Mouse (Mus musculus) adrenal gland, adult 2 months (tissue): ENCODE results near the gene Bbs2. TPM values are rescaled to one million over a fixed set of nuclear protein-coding genes. Genes with fewer than 3 reads are reported as not detected.
"Not testable (repeated sequence)": the region's sequence is repeated elsewhere in the genome, so short reads cannot be mapped to it uniquely, and the experiment has no call there.

ENCODE experiments used
- DNase-seq: peaks from one replicate; pipeline ENCODE4 v3.0.0; 2021
- long read RNA-seq: library from polyadenylated mRNA; stranded (forward); transcript quantifications from one replicate; pipeline ENCODE4 v2.0.0, GENCODE M21; 2021
- polyA plus RNA-seq: library from polyadenylated mRNA; depleted of rRNA; stranded (reverse); fragments of >200 nt; gene quantifications from 2 replicates; pipeline ENCODE4 v1.2.3, GENCODE M21; 2012; rRNA removed
- total RNA-seq, 2 experiments: library from RNA; stranded (reverse); gene quantifications; 2 replicates each; pipeline ENCODE4 v1.2.3; 2021

Gene Bbs2
- total RNA-seq (10 to 100 TPM; 17.1 to 18.1 TPM), polyA plus RNA-seq (26.5 and 31.0 TPM in 2 replicates)
- long read RNA-seq, transcript Bbs2-201 (17 exons, 3,064 nt): major isoform, 12 of 17 reads
- long read RNA-seq, partial matches to known transcripts: 0 of 17 reads
- long read RNA-seq, other reads (novel, unspliced or antisense): 5 of 17 reads

DNA sequence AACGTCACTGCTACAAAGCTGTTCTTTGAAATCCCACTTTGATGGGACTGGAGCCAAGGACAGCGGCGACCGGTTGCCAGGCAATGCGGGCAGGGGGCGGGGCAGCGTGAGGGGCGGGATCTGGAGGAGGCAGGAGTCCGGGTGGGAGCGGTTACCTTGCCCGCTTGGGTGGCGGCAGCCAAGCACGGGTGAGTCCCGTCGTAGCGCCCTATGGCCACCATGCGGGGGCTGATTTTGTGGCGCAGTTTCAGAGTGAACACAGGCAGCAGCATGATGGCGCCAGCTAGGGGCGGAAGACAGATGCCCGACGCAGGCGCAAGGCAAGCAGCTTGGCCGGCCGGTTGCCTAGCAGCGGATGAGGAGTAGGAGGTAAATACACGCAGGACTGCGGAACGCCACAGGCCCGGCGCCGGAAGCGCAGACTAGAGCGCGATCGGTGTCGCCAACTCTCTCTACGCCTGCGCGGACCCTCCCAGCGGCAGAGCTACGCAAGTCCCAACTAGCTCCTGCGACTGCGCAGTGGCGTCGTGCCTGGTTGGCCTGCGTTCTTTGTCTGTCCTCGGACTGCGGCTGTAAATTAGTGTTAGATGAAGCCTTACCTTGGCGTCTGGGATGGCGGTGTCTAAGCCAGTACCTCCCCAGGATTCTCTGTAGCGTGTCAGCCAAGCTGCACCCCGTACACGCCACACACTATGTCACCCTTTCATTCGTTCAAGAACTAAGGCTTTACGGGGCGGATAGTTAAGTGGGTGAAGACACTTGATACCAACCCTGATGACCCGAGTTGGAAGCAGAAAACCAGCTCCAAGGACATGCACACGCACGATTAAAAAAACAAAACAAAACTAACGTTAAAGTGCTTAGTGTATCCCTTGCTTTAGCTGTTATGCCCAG is at the start of gene Bbs2:
Gene Bbs2 (minus strand): TSS at position 848 of the 894 bp plus-strand sequence.
- peak; percentile 99 for DNase-seq

DNA sequence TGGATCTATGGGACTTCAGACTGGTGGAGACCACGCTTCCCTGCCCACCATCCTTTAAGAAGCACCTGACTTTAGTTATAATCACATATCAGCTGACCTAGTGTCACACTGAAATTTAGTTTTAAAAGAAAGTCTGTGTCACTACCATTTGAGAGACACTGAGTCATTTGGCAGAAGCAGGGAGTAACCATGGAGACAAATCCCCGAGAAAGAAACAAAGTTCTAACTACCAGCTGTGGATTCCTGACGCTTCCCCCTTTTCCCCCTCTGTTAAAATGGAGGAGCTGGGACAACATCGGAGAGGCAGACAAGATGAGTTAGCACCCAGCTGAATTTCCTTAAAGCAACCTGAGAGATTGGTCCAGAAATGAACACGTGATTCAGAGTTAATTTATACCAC is 49.5 kb upstream of the Bbs2 start:
- DNase-seq: no peak

DNA sequence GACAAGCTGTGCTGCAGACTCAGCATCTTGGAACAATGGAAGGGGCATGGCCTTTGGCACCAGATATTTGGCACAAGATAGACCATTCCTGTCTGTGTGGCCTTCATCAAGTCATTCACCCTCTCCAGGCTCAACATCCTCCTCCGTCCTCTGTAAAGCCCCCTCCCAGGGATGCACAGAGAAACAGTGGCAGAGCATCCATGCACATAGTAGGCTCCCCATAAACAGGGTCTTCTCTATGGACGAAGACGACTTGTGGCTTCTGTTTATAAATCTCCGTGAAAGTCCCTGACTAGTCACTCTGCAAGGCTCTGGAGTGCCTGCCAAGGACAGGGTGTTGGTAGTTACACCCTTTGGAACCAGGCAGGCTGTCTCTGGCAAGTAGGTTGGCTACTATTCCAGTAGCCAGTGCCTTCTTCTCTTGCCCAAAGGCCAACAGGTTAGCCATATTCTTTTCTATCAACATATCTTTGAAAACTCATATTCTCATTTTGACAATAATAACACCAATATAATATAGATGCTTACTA is 41.6 kb upstream of the Bbs2 start:
- peak; percentile 55 for DNase-seq

GRCm38 (mm10) chr8:94136933-94137332 is 38.2 kb upstream of the Bbs2 start, which contains the start of gene Mt4:
Mt4 (plus strand) TSS chr8:94137197.
- DNase-seq: no peak

GRCm38 (mm10) chr8:94136192-94136591 is 37.5 kb upstream of the Bbs2 start:
- DNase-seq: no peak

DNA sequence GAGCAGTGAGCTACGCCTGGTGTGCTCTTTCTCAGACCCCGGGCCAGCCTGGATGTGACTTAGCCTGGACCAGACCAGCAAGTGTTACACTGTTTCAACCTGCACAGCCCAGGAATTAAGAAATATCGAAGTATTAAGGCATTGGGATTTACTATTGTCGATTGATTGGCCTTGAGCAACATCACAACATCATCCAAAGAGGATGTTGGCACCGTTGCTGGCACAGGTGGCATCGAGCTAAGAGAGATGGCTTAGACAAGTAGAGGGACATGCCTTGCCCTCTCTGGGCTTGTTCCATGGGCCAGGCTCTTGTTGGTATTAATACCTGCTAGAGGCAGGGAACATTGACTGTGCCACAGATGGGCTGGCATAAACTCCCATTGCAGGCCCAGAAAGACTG is 36.8 kb upstream of the Bbs2 start:
- DNase-seq: no peak

GRCm38 (mm10) chr8:94134601-94135000 is 35.9 kb upstream of the Bbs2 start:
- not testable (repeated sequence) for DNase-seq

- no peak for DNase-seq
These were observed 33.4 kb upstream of the Bbs2 start for GRCm38 (mm10) chr8:94132096-94132495.

GRCm38 (mm10) chr8:94130126-94130525 is 31.4 kb upstream of the Bbs2 start:
- no peak for DNase-seq

GRCm38 (mm10) chr8:94129133-94129789 is 30.5 kb upstream of the Bbs2 start:
- no peak for DNase-seq

GRCm38 (mm10) chr8:94127711-94128110 is 29.0 kb upstream of the Bbs2 start:
- no peak for DNase-seq

GRCm38 (mm10) chr8:94122711-94123468 is 24.2 kb upstream of the Bbs2 start:
- DNase-seq: no peak

DNA sequence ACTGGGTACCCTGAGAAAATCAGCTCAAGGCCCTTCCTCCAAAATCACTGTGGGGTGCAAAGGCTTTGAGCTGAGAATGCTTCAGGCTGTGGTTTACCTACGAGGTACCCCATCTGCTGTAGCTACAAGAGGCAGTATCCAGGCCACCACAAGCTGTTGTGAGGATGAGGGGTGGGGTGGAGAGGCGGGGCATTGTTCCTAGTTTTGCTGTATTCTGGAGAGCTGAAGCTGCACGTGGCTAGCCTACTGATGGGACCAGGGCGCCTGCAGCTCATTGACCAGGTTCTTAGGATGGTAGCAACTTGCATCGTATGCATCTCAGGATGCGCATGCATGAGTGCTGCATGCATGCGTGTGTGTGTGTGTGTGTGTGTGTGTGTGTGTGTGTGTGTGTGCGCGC is 22.9 kb upstream of the Bbs2 start:
- no peak for DNase-seq

DNA sequence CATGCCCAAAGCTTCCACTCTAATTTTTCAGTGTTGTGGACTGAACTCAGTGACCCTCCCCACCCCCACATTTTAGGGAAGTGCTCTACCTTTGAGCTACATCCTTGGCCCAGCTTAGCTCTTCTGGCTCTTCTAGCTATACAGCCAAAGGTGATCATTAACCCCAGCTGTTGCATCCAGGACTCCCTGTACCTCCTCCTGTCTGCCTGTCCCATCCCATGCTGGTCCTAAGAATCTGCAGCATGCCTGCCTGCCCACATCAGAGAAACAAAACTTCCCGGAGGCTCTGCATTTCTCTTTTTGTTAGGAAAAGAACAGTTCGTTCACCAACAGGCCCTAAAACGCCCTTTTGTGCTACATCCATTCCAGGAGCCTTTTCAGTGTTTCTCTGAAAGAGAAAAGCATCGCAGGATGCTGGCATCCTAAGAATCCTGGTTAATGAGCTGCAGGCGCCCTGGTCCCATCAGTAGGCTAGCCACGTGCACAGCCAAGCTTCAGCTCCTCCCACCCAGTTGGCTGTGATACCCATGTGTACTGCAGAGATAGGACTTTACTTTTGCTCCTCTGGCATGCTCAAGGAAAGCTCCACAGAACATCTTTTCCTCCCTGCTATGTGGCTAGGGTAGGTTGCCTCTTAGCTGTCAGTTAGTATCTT is 20.2 kb upstream of the Bbs2 start:
- no peak for DNase-seq

- no peak for DNase-seq
These were observed 15.2 kb upstream of the Bbs2 start for GRCm38 (mm10) chr8:94113972-94114371.

GRCm38 (mm10) chr8:94113435-94113834 is 14.7 kb upstream of the Bbs2 start:
- DNase-seq: no peak

GRCm38 (mm10) chr8:94110526-94111177 is 11.9 kb upstream of the Bbs2 start:
- DNase-seq: no peak

DNA sequence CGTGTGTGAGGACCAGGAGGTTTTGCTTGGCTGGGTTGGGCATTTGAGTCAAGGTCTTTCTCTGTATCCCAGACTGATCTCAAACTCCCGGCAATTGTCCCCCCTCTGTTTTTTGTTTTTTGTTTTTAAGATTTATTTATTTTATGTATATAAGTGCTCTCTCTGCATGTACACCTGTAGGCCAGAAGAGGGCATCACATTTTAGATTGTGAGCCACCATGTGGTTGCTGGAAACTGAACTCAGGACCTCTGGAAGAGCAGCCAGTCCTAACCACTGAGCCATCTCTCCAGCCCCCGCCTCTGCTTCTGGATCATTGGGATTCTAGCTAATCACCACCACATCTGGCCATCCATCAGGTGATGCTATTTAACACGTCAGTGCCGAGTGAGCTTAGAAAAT is 11.1 kb upstream of the Bbs2 start:
- DNase-seq: no peak

GRCm38 (mm10) chr8:94109396-94109795 is 10.7 kb upstream of the Bbs2 start:
- DNase-seq: no peak

- peak; percentile 79 for DNase-seq
These were observed 9.1 kb upstream of the Bbs2 start for GRCm38 (mm10) chr8:94107871-94108270.

DNA sequence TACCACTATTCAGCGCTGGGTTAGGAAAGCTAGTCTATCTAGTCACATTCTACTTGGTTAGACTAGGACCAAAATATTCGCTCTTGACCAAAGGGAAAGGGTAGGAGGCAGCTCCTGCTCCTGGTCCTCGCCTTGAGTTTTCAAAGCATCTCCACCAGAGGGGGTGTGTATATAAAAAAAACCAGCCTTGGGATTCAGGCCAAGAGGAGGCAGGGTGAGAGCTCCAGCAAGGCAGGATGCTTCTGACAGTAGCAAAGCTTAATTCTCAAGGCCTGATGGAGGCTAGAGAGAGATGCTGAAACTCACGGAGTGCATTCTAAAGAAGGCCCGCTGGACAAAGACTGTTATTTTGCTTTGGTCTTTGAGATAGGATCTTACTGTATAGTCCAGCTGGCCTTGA is 5.4 kb upstream of the Bbs2 start:
- peak; percentile 58 for DNase-seq
